Mouse (Mus musculus): ENCODE measurements at regions not wholly inside any gene's neighbourhood (a gene's known extent, or its start where the extent isn't known, plus 50 kb on each side); places are given as distances from the start of the nearest gene placed in this dataset.

GRCm38 (mm10) chr9:116366713-116367112 is 191.6 kb upstream of the Tgfbr2 start:
- no peak for DNase-seq (ENCODE audit: low spot score in 2 of 2)

GRCm38 (mm10) chr9:116366193-116366592 is 191.0 kb upstream of the Tgfbr2 start:
- peak in 1 of 2 experiments; percentile 19 for DNase-seq (ENCODE audit: low spot score in 2 of 2)

GRCm38 (mm10) chr9:116365701-116366100 is 190.5 kb upstream of the Tgfbr2 start:
- no peak for DNase-seq (ENCODE audit: low spot score in 2 of 2)

GRCm38 (mm10) chr9:116365016-116365685 is 190.0 kb upstream of the Tgfbr2 start:
- DNase-seq (ENCODE audit: low spot score in 2 of 2) = no peak

GRCm38 (mm10) chr9:116361092-116361491 is 185.9 kb upstream of the Tgfbr2 start:
- no peak for DNase-seq (ENCODE audit: low spot score in 2 of 2)

GRCm38 (mm10) chr9:116354056-116354732 is 179.0 kb upstream of the Tgfbr2 start:
- DNase-seq (ENCODE audit: low spot score in 2 of 2) = no peak

GRCm38 (mm10) chr9:116352801-116353494 is 177.8 kb upstream of the Tgfbr2 start:
- DNase-seq (ENCODE audit: low spot score in 2 of 2) = no peak

- no peak for DNase-seq (ENCODE audit: low spot score in 2 of 2)
Observed at GRCm38 (mm10) chr9:116350804-116351547, 175.8 kb upstream of the Tgfbr2 start.

GRCm38 (mm10) chr9:116347021-116347420 is 171.9 kb upstream of the Tgfbr2 start:
- no peak for DNase-seq (ENCODE audit: low spot score in 2 of 2)

- DNase-seq (ENCODE audit: low spot score in 2 of 2) = no peak
Observed at GRCm38 (mm10) chr9:116346495-116346894, 171.3 kb upstream of the Tgfbr2 start.

GRCm38 (mm10) chr9:116343086-116343481 is 167.9 kb upstream of the Tgfbr2 start:
- no peak for DNase-seq (ENCODE audit: low spot score in 2 of 2)

GRCm38 (mm10) chr9:116342446-116343085 is 167.4 kb upstream of the Tgfbr2 start:
- DNase-seq (ENCODE audit: low spot score in 2 of 2) = no peak

GRCm38 (mm10) chr9:116342009-116342408 is 166.8 kb upstream of the Tgfbr2 start:
- DNase-seq (ENCODE audit: low spot score in 2 of 2) = no peak

GRCm38 (mm10) chr9:116340952-116341351 is 165.8 kb upstream of the Tgfbr2 start:
- DNase-seq (ENCODE audit: low spot score in 2 of 2) = no peak

GRCm38 (mm10) chr9:116338729-116339100 is 163.6 kb upstream of the Tgfbr2 start:
- no peak for DNase-seq (ENCODE audit: low spot score in 2 of 2)

GRCm38 (mm10) chr9:116338093-116338728 is 163.1 kb upstream of the Tgfbr2 start:
- no peak for DNase-seq (ENCODE audit: low spot score in 2 of 2)

- DNase-seq (ENCODE audit: low spot score in 2 of 2) = no peak
Observed at GRCm38 (mm10) chr9:116337446-116338010, 162.4 kb upstream of the Tgfbr2 start.

- no peak for DNase-seq (ENCODE audit: low spot score in 2 of 2)
Observed at GRCm38 (mm10) chr9:116335561-116336478, 160.7 kb upstream of the Tgfbr2 start.

- no peak for DNase-seq (ENCODE audit: low spot score in 2 of 2)
Observed at GRCm38 (mm10) chr9:116333956-116334463, 158.8 kb upstream of the Tgfbr2 start.
